Mouse (Mus musculus): ENCODE measurements around the gene Ugt1a9.

DNA sequence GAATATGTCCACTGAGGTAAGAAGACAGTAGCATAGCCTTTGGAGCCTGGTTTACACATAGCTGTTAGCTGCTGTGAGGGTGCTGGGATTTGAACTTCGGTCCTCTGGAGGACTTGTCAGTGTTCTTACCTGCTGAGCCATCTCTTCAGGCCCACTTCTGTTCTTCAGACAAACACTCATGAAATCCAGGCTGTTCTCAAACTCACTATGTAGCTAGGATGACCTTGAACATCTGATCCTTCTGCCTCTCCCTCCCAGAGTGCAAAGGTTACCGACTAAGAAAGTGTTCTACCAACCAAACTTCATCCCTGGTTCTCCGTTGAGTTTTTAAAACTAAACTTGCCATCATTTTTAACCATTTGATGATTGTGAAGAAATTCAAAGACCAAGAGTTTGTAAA lies 66.7 kb downstream of the Ugt1a9 start:
- TF ChIP-seq CTCF (IDR thresholded peaks at IDR 0.05; ENCODE audit: control insufficient read depth, insufficient read depth, low read length) (no peak), POLR2A (IDR thresholded peaks at IDR 0.05; ENCODE audit: borderline replicate concordance, control insufficient read depth, low read depth, low read length) (no peak)
